Mouse (Mus musculus): ENCODE data around the gene Agpat3. TPM values are rescaled to one million over a fixed set of nuclear protein-coding genes. Genes with fewer than 3 reads are reported as not detected.

The Agpat3 gene
- 58.2 and 70.6 TPM in 2 replicates for polyA plus RNA-seq (2015; fragmentation: Nextera tagmentation; extraction: Ambion mirVana)

DNA sequence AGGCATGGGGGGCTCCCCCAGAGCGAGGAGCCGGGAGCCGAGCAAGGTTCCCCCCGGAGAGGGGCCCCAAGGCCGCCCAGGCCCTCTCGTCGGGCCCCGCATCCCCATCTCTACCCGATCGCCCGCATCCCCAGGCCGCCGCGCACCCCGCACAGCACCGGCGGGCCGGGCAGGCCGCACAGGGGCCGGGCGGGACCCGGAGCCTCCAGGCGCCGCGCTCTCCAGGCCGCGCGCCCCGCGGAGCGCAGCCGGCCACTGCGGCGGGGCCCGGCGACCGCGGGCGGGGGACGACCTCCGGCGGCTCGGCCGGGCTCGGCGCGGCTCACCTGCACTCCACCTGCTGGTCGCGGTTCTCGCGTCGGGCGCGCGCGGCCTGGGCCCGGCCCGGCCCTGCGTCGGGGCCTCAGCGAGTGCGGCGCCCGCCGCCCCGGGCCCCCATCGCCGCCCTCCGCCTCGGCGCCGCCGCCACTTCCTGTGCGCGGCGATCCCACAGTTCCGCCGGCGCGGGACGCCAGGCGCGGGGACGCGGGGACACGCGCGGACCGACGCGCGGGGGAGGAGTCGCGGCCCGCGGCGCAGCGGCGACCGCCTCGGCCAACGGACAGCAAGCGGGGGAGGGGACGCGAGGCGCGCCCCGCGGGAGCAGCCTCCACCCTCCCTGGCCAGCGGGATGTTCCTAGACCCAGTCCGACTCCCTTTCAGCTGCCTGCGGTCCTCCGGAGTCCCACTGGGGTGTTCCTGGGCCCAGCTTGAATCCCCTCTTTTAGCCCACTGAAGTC, at the start of gene Agpat3:
Gene Agpat3, minus strand, starts transcription at position 603 of the 779 bp plus-strand sequence.
- peak; percentile 91 for ATAC-seq
- WGBS = under 1% methylated on average over 97 of the region's 113 CpGs
- H3K27me3 ChIP-seq (replicated peaks) = no peaks in the 10 kb centered on the region
- peak within 1 kb of the TSS; percentile 72 for H3K27ac ChIP-seq
- H3K36me3 ChIP-seq = no peaks in the 10 kb centered on the region
- peak within 1 kb of the TSS; percentile 87 for H3K4me2 ChIP-seq (replicated peaks)
- no peaks in the 10 kb centered on the region for H3K9me3 ChIP-seq
- peak within 1 kb of the TSS; percentile 99 for H3K9ac ChIP-seq
- peak within 1 kb of the TSS; percentile 97 for H3K4me3 ChIP-seq (replicated peaks)
- peaks cover 17% of the 10 kb centered on the region for H3K4me1 ChIP-seq (replicated peaks)

- H3K36me3 ChIP-seq = peaks cover 57% of the 10 kb centered on the region
- H3K27me3 ChIP-seq (replicated peaks) = no peaks in the 10 kb centered on the region
- H3K27ac ChIP-seq = no peak overlapping the region
- no peaks in the 10 kb centered on the region for H3K9me3 ChIP-seq
- no peak overlapping the region for H3K4me2 ChIP-seq (replicated peaks)
- no peak overlapping the region for H3K4me3 ChIP-seq (replicated peaks)
- 92% methylated on average over 2 of the region's 2 CpGs for WGBS
- no peaks in the 10 kb centered on the region; the same call in 1 of the 2 replicates for H3K4me1 ChIP-seq (replicated peaks)
- ATAC-seq = no peak
- no peak overlapping the region for H3K9ac ChIP-seq
Measured at GRCm38 (mm10) chr10:78401127-78401526, 48.8 kb upstream of the Agpat3 start.

DNA sequence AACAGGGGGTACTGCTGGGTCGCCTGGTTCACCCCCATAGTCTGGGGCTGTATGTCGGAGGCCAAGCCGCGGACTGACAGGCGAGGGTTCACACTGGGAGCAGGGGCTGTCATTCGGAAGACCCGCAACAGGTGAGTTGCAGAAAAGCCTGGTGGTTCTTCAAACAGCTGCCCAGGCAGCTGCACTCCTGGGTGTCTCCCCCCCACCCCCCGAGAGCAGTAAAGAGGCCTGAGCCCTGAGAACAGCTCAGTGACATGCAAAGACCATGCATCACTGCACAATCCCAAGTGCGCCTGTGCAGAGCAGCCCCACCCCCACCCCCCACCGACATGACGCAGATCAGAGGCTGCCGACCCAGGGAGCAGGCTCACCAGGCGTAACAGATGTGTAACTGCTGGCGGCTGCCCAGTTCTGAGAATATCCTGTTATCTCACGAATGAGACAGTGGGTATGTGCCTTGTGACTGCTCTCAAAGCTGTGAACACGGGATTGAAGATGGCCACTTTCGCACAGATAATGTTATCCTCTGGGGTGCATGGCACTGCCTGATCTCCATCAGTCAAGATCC, 46.9 kb upstream of the Agpat3 start:
- Histone ChIP-seq H3K9me3 (no peaks in the 10 kb centered on the region), H3K4me2 (replicated peaks) (no peak overlapping the region), H3K9ac (no peak overlapping the region), H3K4me1 (replicated peaks) (no peaks in the 10 kb centered on the region; the same call in 1 of the 2 replicates), H3K27ac (no peak overlapping the region), H3K36me3 (peaks cover 41% of the 10 kb centered on the region), H3K27me3 (replicated peaks) (no peaks in the 10 kb centered on the region), H3K4me3 (replicated peaks) (no peak overlapping the region)
- ATAC-seq = peak; percentile 35; the same call in 1 of the 2 replicates
- 50% methylated on average over 17 of the region's 17 CpGs for WGBS

GRCm38 (mm10) chr10:78396625-78396885, 44.3 kb upstream of the Agpat3 start:
- Histone ChIP-seq H3K27me3 (replicated peaks) (peaks cover 10% of the 10 kb centered on the region), H3K4me2 (replicated peaks) (no peak overlapping the region), H3K9ac (no peak overlapping the region), H3K4me1 (replicated peaks) (peaks cover 2% of the 10 kb centered on the region; the same call in 1 of the 2 replicates), H3K27ac (no peak overlapping the region), H3K9me3 (no peaks in the 10 kb centered on the region), H3K36me3 (peaks cover 16% of the 10 kb centered on the region), H3K4me3 (replicated peaks) (no peak overlapping the region)
- WGBS = 60% methylated on average over 4 of the region's 4 CpGs
- ATAC-seq = 0 out of 2 replicates have a peak, but pooled peaks have one; percentile 8

DNA sequence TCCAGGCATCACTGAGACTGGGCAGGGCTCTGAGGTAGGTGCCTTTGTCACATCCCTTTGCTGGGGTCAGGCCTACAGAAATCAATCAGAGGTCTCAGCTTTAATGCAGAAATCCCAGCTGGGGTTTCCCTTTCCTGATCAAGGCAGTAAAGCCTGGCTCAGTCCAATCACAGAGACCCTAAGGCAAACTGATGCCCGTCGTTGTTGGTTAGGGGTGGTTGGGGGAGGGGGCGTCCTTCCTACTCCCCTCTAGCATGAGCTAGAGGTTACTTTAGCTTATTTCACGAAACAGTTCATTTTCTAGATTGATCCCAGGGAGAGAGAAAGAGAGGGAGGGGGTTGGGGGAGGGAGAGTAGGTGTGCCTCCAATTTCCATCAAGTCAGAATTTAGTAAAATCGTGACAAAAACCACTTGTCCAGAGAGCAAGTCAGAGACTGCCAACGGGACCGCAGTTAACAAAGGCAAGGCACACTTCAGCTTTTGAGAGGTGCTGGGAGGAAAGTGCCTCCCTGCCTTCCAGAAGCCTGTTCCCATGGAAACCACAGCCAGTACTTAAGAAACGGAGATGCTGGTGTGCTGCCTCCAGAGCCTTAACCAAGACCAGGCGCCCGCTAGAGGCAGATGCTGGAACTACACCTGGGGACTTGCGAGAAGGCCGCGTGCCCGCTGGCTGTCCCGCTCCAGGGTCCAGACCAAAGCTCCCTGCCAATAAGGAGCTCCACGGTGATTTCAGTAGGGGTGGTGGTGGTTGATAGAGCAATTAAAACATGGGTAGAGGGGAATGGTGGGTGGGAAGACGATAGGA, 43.7 kb upstream of the Agpat3 start:
- 12% methylated on average over 17 of the region's 17 CpGs for WGBS
- ATAC-seq = peak; percentile 60
- Histone ChIP-seq H3K9me3 (no peaks in the 10 kb centered on the region), H3K9ac (no peak overlapping the region), H3K27me3 (replicated peaks) (peaks cover 14% of the 10 kb centered on the region), H3K4me3 (replicated peaks) (no peak overlapping the region), H3K4me1 (replicated peaks) (peaks cover 2% of the 10 kb centered on the region; the same call in 1 of the 2 replicates), H3K27ac (no peak overlapping the region), H3K4me2 (replicated peaks) (no peak overlapping the region), H3K36me3 (peaks cover 10% of the 10 kb centered on the region)

GRCm38 (mm10) chr10:78395377-78395776, 43.1 kb upstream of the Agpat3 start:
- WGBS = 84% methylated on average over 3 of the region's 3 CpGs
- 0 out of 2 replicates have a peak, but pooled peaks cover 5% of the 10 kb centered on the region for H3K36me3 ChIP-seq
- no peak for ATAC-seq

DNA sequence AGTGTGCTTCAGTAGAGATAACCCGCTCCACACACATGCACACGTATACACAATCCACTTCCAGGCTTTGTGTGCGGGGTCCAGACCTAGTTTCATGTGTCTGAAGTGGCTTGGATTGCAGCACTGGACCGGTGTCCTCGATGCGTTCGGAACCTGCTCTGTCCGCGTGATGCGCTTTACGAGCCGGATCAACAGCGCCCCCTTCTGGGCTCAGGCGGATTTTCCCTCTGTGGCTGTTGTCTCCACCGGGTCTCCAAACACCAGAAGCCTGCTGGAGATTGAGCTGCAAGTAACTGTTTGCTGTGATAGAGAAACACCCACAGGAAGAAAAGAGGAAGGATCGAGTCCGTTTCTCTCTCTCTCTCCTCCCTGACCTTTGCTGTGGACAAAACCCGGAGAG, 39.8 kb upstream of the Agpat3 start:
- no peak overlapping the region for H3K9ac ChIP-seq
- WGBS = 3% methylated on average over 18 of the region's 18 CpGs
- peak; percentile 46 for ATAC-seq
- no peak overlapping the region for H3K4me3 ChIP-seq (replicated peaks)
- no peaks in the 10 kb centered on the region for H3K36me3 ChIP-seq
- no peak overlapping the region for H3K27ac ChIP-seq
- peaks cover 2% of the 10 kb centered on the region; the same call in 1 of the 2 replicates for H3K4me1 ChIP-seq (replicated peaks)
- peaks cover 24% of the 10 kb centered on the region for H3K27me3 ChIP-seq (replicated peaks)
- 0 out of 2 replicates have a peak overlapping the region, but pooled peaks have one; percentile 28 for H3K4me2 ChIP-seq (replicated peaks)
- H3K9me3 ChIP-seq = no peaks in the 10 kb centered on the region

More at GRCm38 (mm10) chr10:78395377-78395776, 43.1 kb upstream of the Agpat3 start:
- Histone ChIP-seq H3K4me1 (replicated peaks) (peaks cover 2% of the 10 kb centered on the region; the same call in 1 of the 2 replicates), H3K4me2 (replicated peaks) (no peak overlapping the region), H3K27ac (no peak overlapping the region), H3K9ac (no peak overlapping the region), H3K27me3 (replicated peaks) (peaks cover 19% of the 10 kb centered on the region), H3K9me3 (no peaks in the 10 kb centered on the region), H3K4me3 (replicated peaks) (no peak overlapping the region)

GRCm38 (mm10) chr10:78390982-78391470, 38.7 kb upstream of the Agpat3 start:
- Histone ChIP-seq H3K27ac (no peak overlapping the region), H3K4me1 (replicated peaks) (peaks cover 2% of the 10 kb centered on the region; the same call in 1 of the 2 replicates), H3K4me2 (replicated peaks) (no peak overlapping the region), H3K36me3 (no peaks in the 10 kb centered on the region), H3K9me3 (no peaks in the 10 kb centered on the region), H3K9ac (no peak overlapping the region), H3K27me3 (replicated peaks) (peaks cover 24% of the 10 kb centered on the region), H3K4me3 (replicated peaks) (no peak overlapping the region)
- WGBS = 21% methylated on average over 4 of the region's 4 CpGs
- ATAC-seq = no peak

GRCm38 (mm10) chr10:78388216-78388980, 36.1 kb upstream of the Agpat3 start:
- peaks cover 24% of the 10 kb centered on the region for H3K27me3 ChIP-seq (replicated peaks)
- no peak for ATAC-seq
- H3K4me3 ChIP-seq (replicated peaks) = no peak overlapping the region
- H3K9ac ChIP-seq = no peak overlapping the region
- 58% methylated on average over 20 of the region's 20 CpGs for WGBS
- H3K36me3 ChIP-seq = no peaks in the 10 kb centered on the region
- H3K9me3 ChIP-seq = no peaks in the 10 kb centered on the region
- H3K4me2 ChIP-seq (replicated peaks) = no peak overlapping the region
- H3K4me1 ChIP-seq (replicated peaks) = peaks cover 2% of the 10 kb centered on the region; the same call in 1 of the 2 replicates
- no peak overlapping the region for H3K27ac ChIP-seq

GRCm38 (mm10) chr10:78385520-78385919, 33.2 kb upstream of the Agpat3 start:
- Histone ChIP-seq H3K9me3 (no peaks in the 10 kb centered on the region), H3K27ac (no peak overlapping the region), H3K36me3 (no peaks in the 10 kb centered on the region), H3K9ac (no peak overlapping the region), H3K4me1 (replicated peaks) (no peaks in the 10 kb centered on the region), H3K27me3 (replicated peaks) (peaks cover 6% of the 10 kb centered on the region), H3K4me2 (replicated peaks) (no peak overlapping the region), H3K4me3 (replicated peaks) (no peak overlapping the region)
- 64% methylated on average over 5 of the region's 5 CpGs for WGBS
- no peak for ATAC-seq

- Histone ChIP-seq H3K27ac (no peak overlapping the region), H3K4me1 (replicated peaks) (no peaks in the 10 kb centered on the region), H3K9me3 (no peaks in the 10 kb centered on the region), H3K4me3 (replicated peaks) (no peak overlapping the region), H3K9ac (no peak overlapping the region), H3K4me2 (replicated peaks) (no peak overlapping the region), H3K36me3 (no peaks in the 10 kb centered on the region), H3K27me3 (replicated peaks) (no peaks in the 10 kb centered on the region; the same call in 1 of the 2 replicates)
- WGBS = 70% methylated on average over 3 of the region's 3 CpGs
- ATAC-seq = no peak
Measured at GRCm38 (mm10) chr10:78383567-78383966, 31.3 kb upstream of the Agpat3 start.

Measured in intestine, embryonic 15.5 days (tissue).